Mouse (Mus musculus) CH12.LX (cell line): ENCODE measurements around the gene Mettl7b.

ENCODE experiments used
- CHD1 ChIP-seq: IDR thresholded peaks from 2 replicates; pipeline ENCODE4 v1.6.1; 2012; ENCODE audit warnings: low read depth, low read length, improper control_type of control experiment, inconsistent platforms
- CHD2 ChIP-seq: IDR thresholded peaks from 2 replicates; pipeline ENCODE4 v1.6.1; 2011; ENCODE audit warnings: low read length, improper control_type of control experiment
- CTCF ChIP-seq, 2 experiments: IDR thresholded peaks in 1 of 2; conservative IDR thresholded peaks in 1 of 2; 2 replicates each; pipeline ENCODE4 v1.5.1; 2011 to 2012; ENCODE audit warnings: low read depth in 2 of 2, low read length in 2 of 2, improper control_type of control experiment in 1 of 2, inconsistent platforms in 1 of 2, mild to moderate bottlenecking in 1 of 2, moderate library complexity in 1 of 2
- ELF1 ChIP-seq: IDR thresholded peaks from 2 replicates; pipeline ENCODE4 v1.6.1; 2014; ENCODE audit warnings: low read depth, mild to moderate bottlenecking, inconsistent platforms, low read length, improper control_type of control experiment
- MXI1 ChIP-seq: IDR thresholded peaks from 2 replicates; pipeline ENCODE4 v1.6.1; 2011; ENCODE audit warnings: mild to moderate bottlenecking, low read depth, low read length, improper control_type of control experiment
- NRF1 ChIP-seq: IDR thresholded peaks from 2 replicates; pipeline ENCODE4 v1.6.1; 2014; ENCODE audit warnings: low read depth, mild to moderate bottlenecking, inconsistent platforms, low read length, improper control_type of control experiment, moderate library complexity
- POLR2A ChIP-seq: IDR thresholded peaks from 2 replicates; pipeline ENCODE4 v1.6.1; 2011; ENCODE audit warnings: low read depth, mild to moderate bottlenecking, improper control_type of control experiment, low read length
- SIN3A ChIP-seq: IDR thresholded peaks from 2 replicates; pipeline ENCODE4 v1.6.1; 2012; ENCODE audit warnings: low read length, improper control_type of control experiment, inconsistent platforms
- TBP ChIP-seq: conservative IDR thresholded peaks from 2 replicates; pipeline ENCODE4 v1.6.1; 2011; ENCODE audit warnings: low read depth, low read length, improper control_type of control experiment
- TCF12 ChIP-seq: IDR thresholded peaks from 2 replicates; pipeline ENCODE4 v1.6.1; 2014; ENCODE audit warnings: low read depth, mild to moderate bottlenecking, inconsistent platforms, low read length, improper control_type of control experiment
- ZMIZ1 ChIP-seq: IDR thresholded peaks from 2 replicates; pipeline ENCODE4 v1.6.1; 2012; ENCODE audit warnings: low read depth, mild to moderate bottlenecking, inconsistent platforms, low read length, improper control_type of control experiment

- no peak for TF ChIP-seq ZMIZ1
- TF ChIP-seq ELF1 = no peak
- TF ChIP-seq CHD1 = no peak
- no peak for TF ChIP-seq MXI1
- TF ChIP-seq CTCF (conservative IDR thresholded peaks at IDR 0.05 in 1 of 2, IDR thresholded peaks at IDR 0.05 in 1 of 2; ENCODE audit: low read depth in 2 of 2, low read length in 2 of 2) = no peak
- no peak for TF ChIP-seq CHD2
- TF ChIP-seq TCF12 = no peak
- no peak for TF ChIP-seq POLR2A
- no peak for TF ChIP-seq SIN3A
- no peak for TF ChIP-seq NRF1
- TF ChIP-seq TBP = no peak
Observed at GRCm38 (mm10) chr10:128923935-128924334, 36.9 kb downstream of the Mettl7b start, which contains the start of gene Bloc1s1.
